Mouse (Mus musculus) forebrain, embryonic 16.5 days (tissue): Measurements from ENCODE around the gene Capn7. TPM values are rescaled to one million over a fixed set of nuclear protein-coding genes. Genes with fewer than 3 reads are reported as not detected.

Source experiments
- ATAC-seq: fragments of 200-750 bp; cut with Nextera tagmentation; 2 replicates; pipeline ENCODE4 v1.8.0; 2017; ENCODE audit warnings: mild to moderate bottlenecking, moderate library complexity
- H3K27ac ChIP-seq: fragments of 300-500 bp; sonication (generic); 2 replicates; pipeline ENCODE4 v1.5.1; 2014; ENCODE audit warnings: low read length, control low read depth
- H3K27me3 ChIP-seq: fragments of 300-500 bp; sonication (generic); replicated peaks from 2 replicates; pipeline ENCODE4 v1.6.1; 2014; ENCODE audit warnings: low read length; ENCODE audit not compliant: control insufficient read depth, insufficient read depth
- H3K36me3 ChIP-seq: fragments of 300-500 bp; sonication (generic); 2 replicates; pipeline ENCODE4 v1.6.1; 2014; ENCODE audit not compliant: control insufficient read depth, insufficient read depth
- H3K4me1 ChIP-seq: fragments of 300-500 bp; sonication (generic); replicated peaks from 2 replicates; pipeline ENCODE4 v1.6.1; 2014; ENCODE audit warnings: low read length; ENCODE audit not compliant: control insufficient read depth, insufficient read depth
- H3K4me2 ChIP-seq: fragments of 300-500 bp; sonication (generic); 2 replicates; pipeline ENCODE4 v1.6.1; 2014; ENCODE audit warnings: mild to moderate bottlenecking, low read length, control low read depth
- H3K4me3 ChIP-seq: fragments of 300-500 bp; sonication (generic); replicated peaks from 2 replicates; pipeline ENCODE4 v1.5.1; 2014; ENCODE audit warnings: mild to moderate bottlenecking, low read length, control low read depth
- H3K9ac ChIP-seq: fragments of 300-500 bp; sonication (generic); replicated peaks from 2 replicates; pipeline ENCODE4 v1.6.1; 2014; ENCODE audit warnings: low read depth, low read length, control low read depth
- H3K9me3 ChIP-seq: fragments of 300-500 bp; sonication (generic); 2 replicates; pipeline ENCODE4 v1.6.1; 2016; ENCODE audit warnings: low read length; ENCODE audit not compliant: control insufficient read depth
- WGBS: fragments of 180-500 bp; shearing (Covaris S2); extraction: QIAGEN DNeasy Blood & Tissue Kit; methylation state at CpG from one replicate; pipeline ENCODE4 v1.1.7; 2014; 5-methylcytosine and 5-hydroxymethylcytosine counted together
- polyA plus RNA-seq: library from polyadenylated mRNA; unstranded; fragments of >200 nt; fragmentation: Nextera tagmentation; extraction: Ambion mirVana; gene quantifications from 2 replicates; pipeline ENCODE4 v1.2.1, GENCODE M21; 2015

Gene Capn7
- polyA plus RNA-seq, 1 experiment from 2014 or later: 74.6 TPM

- Histone ChIP-seq H3K27ac (no peak overlapping the region), H3K4me1 (no peaks in the 10 kb centered on the region), H3K4me2 (no peak overlapping the region), H3K9ac (no peak overlapping the region; the same call in 1 of the 2 replicates), H3K4me3 (no peak overlapping the region), H3K27me3 (no peaks in the 10 kb centered on the region), H3K9me3 (no peaks in the 10 kb centered on the region), H3K36me3 (no peaks in the 10 kb centered on the region; the same call in 1 of the 2 replicates)
- WGBS: 85% methylated on average over 12 of the region's 12 CpGs
- no peak for ATAC-seq
Observed at GRCm38 (mm10) chr14:31406154-31406810, 69.8 kb downstream of the Capn7 start.

- no peak overlapping the region for H3K4me2 ChIP-seq
- no peak overlapping the region for H3K4me3 ChIP-seq
- WGBS: 91% methylated on average over 15 of the region's 15 CpGs
- no peak overlapping the region for H3K27ac ChIP-seq
- ATAC-seq: no peak
- H3K36me3 ChIP-seq: no peaks in the 10 kb centered on the region; the same call in 1 of the 2 replicates
- H3K9me3 ChIP-seq: no peaks in the 10 kb centered on the region
- H3K4me1 ChIP-seq: no peaks in the 10 kb centered on the region
- H3K9ac ChIP-seq: no peak overlapping the region
- H3K27me3 ChIP-seq: no peaks in the 10 kb centered on the region
Observed at GRCm38 (mm10) chr14:31407208-31407607, 70.8 kb downstream of the Capn7 start.

GRCm38 (mm10) chr14:31407911-31408604 is 71.6 kb downstream of the Capn7 start:
- Histone ChIP-seq H3K9me3 (no peaks in the 10 kb centered on the region), H3K27ac (no peak overlapping the region), H3K4me2 (no peak overlapping the region), H3K27me3 (no peaks in the 10 kb centered on the region), H3K36me3 (no peaks in the 10 kb centered on the region; the same call in 1 of the 2 replicates), H3K4me1 (no peaks in the 10 kb centered on the region), H3K4me3 (no peak overlapping the region), H3K9ac (no peak overlapping the region)
- 88% methylated on average over 6 of the region's 6 CpGs for WGBS
- ATAC-seq: no peak

- Histone ChIP-seq H3K4me1 (no peaks in the 10 kb centered on the region), H3K4me3 (no peak overlapping the region), H3K27ac (no peak overlapping the region), H3K36me3 (no peaks in the 10 kb centered on the region; the same call in 1 of the 2 replicates), H3K9me3 (no peaks in the 10 kb centered on the region), H3K4me2 (no peak overlapping the region), H3K27me3 (no peaks in the 10 kb centered on the region), H3K9ac (no peak overlapping the region)
- no peak for ATAC-seq
- 72% methylated on average over 8 of the region's 8 CpGs for WGBS
Observed at GRCm38 (mm10) chr14:31408666-31409065, 72.2 kb downstream of the Capn7 start.

- Histone ChIP-seq H3K4me2 (no peak overlapping the region), H3K9ac (no peak overlapping the region), H3K27ac (no peak overlapping the region), H3K9me3 (no peaks in the 10 kb centered on the region), H3K4me3 (no peak overlapping the region), H3K27me3 (no peaks in the 10 kb centered on the region), H3K36me3 (no peaks in the 10 kb centered on the region; the same call in 1 of the 2 replicates), H3K4me1 (no peaks in the 10 kb centered on the region)
- no peak for ATAC-seq
- WGBS: 91% methylated on average over 9 of the region's 9 CpGs
Observed at GRCm38 (mm10) chr14:31410123-31410724, 73.8 kb downstream of the Capn7 start.

- Histone ChIP-seq H3K36me3 (no peaks in the 10 kb centered on the region; the same call in 1 of the 2 replicates), H3K9ac (no peak overlapping the region), H3K4me3 (no peak overlapping the region), H3K27me3 (no peaks in the 10 kb centered on the region), H3K9me3 (no peaks in the 10 kb centered on the region), H3K27ac (no peak overlapping the region), H3K4me1 (no peaks in the 10 kb centered on the region), H3K4me2 (no peak overlapping the region)
- WGBS: 89% methylated on average over 4 of the region's 4 CpGs
- no peak for ATAC-seq
Observed at GRCm38 (mm10) chr14:31410737-31411136, 74.3 kb downstream of the Capn7 start.

- Histone ChIP-seq H3K4me3 (no peak overlapping the region), H3K9ac (no peak overlapping the region), H3K36me3 (no peaks in the 10 kb centered on the region; the same call in 1 of the 2 replicates), H3K4me2 (no peak overlapping the region), H3K4me1 (no peaks in the 10 kb centered on the region), H3K27ac (no peak overlapping the region), H3K9me3 (no peaks in the 10 kb centered on the region), H3K27me3 (no peaks in the 10 kb centered on the region)
- 89% methylated on average over 10 of the region's 10 CpGs for WGBS
- ATAC-seq: no peak
Observed at GRCm38 (mm10) chr14:31412651-31413056, 76.2 kb downstream of the Capn7 start.

- H3K36me3 ChIP-seq: no peaks in the 10 kb centered on the region; the same call in 1 of the 2 replicates
- no peaks in the 10 kb centered on the region for H3K27me3 ChIP-seq
- H3K27ac ChIP-seq: no peak overlapping the region
- WGBS: 23% methylated on average over 6 of the region's 6 CpGs
- H3K4me2 ChIP-seq: no peak overlapping the region
- ATAC-seq: no peak
- no peak overlapping the region for H3K9ac ChIP-seq
- no peaks in the 10 kb centered on the region for H3K9me3 ChIP-seq
- no peak overlapping the region for H3K4me3 ChIP-seq
- no peaks in the 10 kb centered on the region for H3K4me1 ChIP-seq
Observed at GRCm38 (mm10) chr14:31413475-31414086, 77.1 kb downstream of the Capn7 start.
